7 mouse cellular contexts compared by ENCODE assay signal in the genomic region with DNA sequence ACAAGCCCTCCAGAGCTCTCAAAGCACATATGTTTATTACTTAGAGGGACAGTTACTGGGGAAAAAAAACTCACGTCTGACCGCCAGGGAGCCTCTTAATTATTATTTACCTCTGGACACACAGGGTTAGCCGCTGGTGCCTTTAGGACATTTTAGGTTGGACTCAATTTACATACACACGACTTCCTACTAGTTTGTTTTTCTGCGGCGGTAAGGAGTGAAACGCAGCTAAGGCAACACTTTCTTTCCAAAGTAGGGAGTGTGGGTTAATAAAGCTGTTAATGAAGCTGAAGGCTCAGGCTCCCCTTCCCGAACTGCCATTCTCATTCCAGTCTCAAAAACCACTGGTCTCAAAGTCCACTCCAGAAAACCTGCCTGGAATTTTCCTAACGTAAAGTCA.
A peak's percentile ranks its signal among the peaks of the same experiment; 100 is the strongest.
DNase-seq lines count a peak whose midpoint lies in the region; ATAC-seq lines count a peak whose summit lies in the region.

No protein-coding gene starts in this region.

- no peak for ATAC-seq in megakaryocyte, adult 5-6 weeks (ENCODE audit: poor library complexity, severe bottlenecking)
- no peak for ATAC-seq in forebrain, embryonic 12.5 days (ENCODE audit: low FRiP score)
- no peak for ATAC-seq in limb, embryonic 13.5 days (ENCODE audit: low FRiP score, low read depth)
- ATAC-seq in stomach, embryonic 15.5 days (ENCODE audit: insufficient read depth, low FRiP score, low read depth), result no peak

- peaks cover 6% of the 10 kb centered on the region for H3K27me3 ChIP-seq in megakaryocyte, embryonic 14.5 days (replicated peaks)
- no peaks in the 10 kb centered on the region for H3K27me3 ChIP-seq in forebrain, embryonic 12.5 days
- H3K27me3 ChIP-seq in limb, embryonic 13.5 days, result no peaks in the 10 kb centered on the region
- no peaks in the 10 kb centered on the region for H3K27me3 ChIP-seq in stomach, embryonic 15.5 days (replicated peaks)

- peaks cover 6% of the 10 kb centered on the region for H3K36me3 ChIP-seq in megakaryocyte, embryonic 14.5 days (replicated peaks; ENCODE audit: low read length)
- H3K36me3 ChIP-seq in forebrain, embryonic 12.5 days (replicated peaks), result 0 out of 2 replicates have a peak, but pooled peaks cover 5% of the 10 kb centered on the region
- peaks cover 29% of the 10 kb centered on the region for H3K36me3 ChIP-seq in limb, embryonic 13.5 days
- 0 out of 2 replicates have a peak, but pooled peaks cover 13% of the 10 kb centered on the region for H3K36me3 ChIP-seq in stomach, embryonic 15.5 days

- H3K4me3 ChIP-seq in megakaryocyte, embryonic 14.5 days (replicated peaks), result peak overlapping the region; percentile 86
- peak overlapping the region; percentile 33 for H3K4me3 ChIP-seq in forebrain, embryonic 12.5 days (replicated peaks)
- H3K4me3 ChIP-seq in limb, embryonic 13.5 days, result peak overlapping the region; percentile 42
- peak overlapping the region; percentile 43 for H3K4me3 ChIP-seq in stomach, embryonic 15.5 days (replicated peaks)

- under 1% methylated on average over 9 of the region's 9 CpGs for WGBS in forebrain, embryonic 12.5 days
- under 1% methylated on average over 9 of the region's 9 CpGs for WGBS in limb, embryonic 13.5 days
- WGBS in stomach, embryonic 15.5 days, result 4% methylated on average over 9 of the region's 9 CpGs

- peaks cover 28% of the 10 kb centered on the region for H3K4me1 ChIP-seq in megakaryocyte, embryonic 14.5 days
- H3K4me1 ChIP-seq in forebrain, embryonic 12.5 days, result peaks cover 31% of the 10 kb centered on the region
- H3K4me1 ChIP-seq in limb, embryonic 13.5 days, result peaks cover 48% of the 10 kb centered on the region
- peaks cover 18% of the 10 kb centered on the region for H3K4me1 ChIP-seq in stomach, embryonic 15.5 days

- peak overlapping the region; percentile 81 for H3K27ac ChIP-seq in forebrain, embryonic 12.5 days
- H3K27ac ChIP-seq in limb, embryonic 13.5 days, result peak overlapping the region; percentile 80
- H3K27ac ChIP-seq in stomach, embryonic 15.5 days, result peak overlapping the region; percentile 88

- H3K4me2 ChIP-seq in forebrain, embryonic 12.5 days, result peak overlapping the region; percentile 64
- peak overlapping the region; percentile 71 for H3K4me2 ChIP-seq in limb, embryonic 13.5 days (replicated peaks)
- peak overlapping the region; percentile 66 for H3K4me2 ChIP-seq in stomach, embryonic 15.5 days

- DNase-seq in left cerebral cortex, adult 8-10 months (ENCODE audit: low spot score in 2 of 2), result no peak
- no peak for DNase-seq in left cerebral cortex, adult 11 months (ENCODE audit: low spot score)

- H3K9ac ChIP-seq in forebrain, embryonic 12.5 days, result peak overlapping the region; percentile 39
- H3K9ac ChIP-seq in limb, embryonic 13.5 days, result peak overlapping the region; percentile 61
- peak overlapping the region; percentile 17; the same call in 1 of the 2 replicates for H3K9ac ChIP-seq in stomach, embryonic 15.5 days

- H3K9me3 ChIP-seq in megakaryocyte, embryonic 14.5 days, result no peaks in the 10 kb centered on the region
- H3K9me3 ChIP-seq in forebrain, embryonic 12.5 days, result 0 out of 2 replicates have a peak, but pooled peaks cover 2% of the 10 kb centered on the region
- no peaks in the 10 kb centered on the region for H3K9me3 ChIP-seq in limb, embryonic 13.5 days
- no peaks in the 10 kb centered on the region for H3K9me3 ChIP-seq in stomach, embryonic 15.5 days

Comparison
In these comparisons a context has a peak if more than half of its experiments do, and no peak if none do; other contexts are left out.
1. H3K4me3 ChIP-seq: peak in every context shown above with its lines; median percentile 86 in megakaryocyte, embryonic 14.5 days; 43 in stomach, embryonic 15.5 days; 42 in limb, embryonic 13.5 days; 33 in forebrain, embryonic 12.5 days.